Mouse (Mus musculus): ENCODE results near the gene Nxnl1. TPM values are rescaled to one million over a fixed set of nuclear protein-coding genes. Genes with fewer than 3 reads are reported as not detected.

Gene Nxnl1
- total and polyA plus RNA-seq, 3 experiments: 0.04 TPM; not detected in 2

- H3K79me2 ChIP-seq (replicated peaks; ENCODE audit: control insufficient read depth, extremely low read depth, insufficient read depth, poor library complexity, severe bottlenecking): no peaks in the 10 kb centered on the region
- in situ Hi-C loops (cut with MboI; ENCODE audit: low pct_ligation_motif_present, low pct_unique_long_range_greater_than_20kb, low sequenced_read_pairs) (no loop called here), dilution Hi-C loops (cut with MboI; ENCODE audit: extremely low pct_ligation_motif_present, extremely low pct_unique_long_range_greater_than_20kb, low sequenced_read_pairs) (no loop called here)
- peaks cover 18% of the 10 kb centered on the region for H3K27me3 ChIP-seq (replicated peaks)
- no peak overlapping the region for H3K4me2 ChIP-seq (ENCODE audit: insufficient read depth, low read depth, poor library complexity, severe bottlenecking)
- no peaks in the 10 kb centered on the region for H3K36me3 ChIP-seq (replicated peaks in 1 of 2; ENCODE audit: control insufficient read depth in 1 of 2, insufficient read depth in 1 of 2, low read length in 1 of 2)
- H3K9ac ChIP-seq (ENCODE audit: insufficient read depth, low read depth): no peak overlapping the region
- DNase-seq (ENCODE audit: extremely low read depth): no peak
- H3K9me3 ChIP-seq (replicated peaks; ENCODE audit: low read length): no peaks in the 10 kb centered on the region
- no peak overlapping the region for H3K27ac ChIP-seq (ENCODE audit: insufficient read depth, low read depth)
- H3K4me3 ChIP-seq (replicated peaks in 1 of 3; ENCODE audit: low read depth in 2 of 3, low read length in 2 of 3, poor library complexity in 1 of 3): no peak overlapping the region
- no peak for TF ChIP-seq NELFE (IDR thresholded peaks at IDR 0.05; ENCODE audit: low read depth, low read length)
- TF ChIP-seq CTCF (conservative IDR thresholded peaks at IDR 0.05 in 1 of 2, IDR thresholded peaks at IDR 0.05 in 1 of 2; ENCODE audit: low read depth in 2 of 2, low read length in 2 of 2): peak in 1 of 2 experiments; percentile 12; a peak in 2 of 4 replicates
- H3K4me1 ChIP-seq (ENCODE audit: control insufficient read depth in 1 of 2, insufficient read depth in 2 of 2): peaks cover 3 to 10% of the 10 kb centered on the region in 2 experiments; a peak in 1 of 4 replicates
Measured at GRCm38 (mm10) chr8:71515043-71515442, 51.4 kb downstream of the Nxnl1 start.

- H3K79me2 ChIP-seq (replicated peaks; ENCODE audit: control insufficient read depth, extremely low read depth, insufficient read depth, poor library complexity, severe bottlenecking): no peaks in the 10 kb centered on the region
- no peak overlapping the region for H3K27ac ChIP-seq (ENCODE audit: insufficient read depth, low read depth)
- H3K9me3 ChIP-seq (replicated peaks; ENCODE audit: low read length): no peaks in the 10 kb centered on the region
- peaks cover 0 to 5% of the 10 kb centered on the region in 2 experiments; a peak in 1 of 4 replicates for H3K4me1 ChIP-seq (ENCODE audit: control insufficient read depth in 1 of 2, insufficient read depth in 2 of 2)
- H3K4me2 ChIP-seq (ENCODE audit: insufficient read depth, low read depth, poor library complexity, severe bottlenecking): no peak overlapping the region
- DNase-seq (ENCODE audit: extremely low read depth): no peak
- H3K27me3 ChIP-seq (replicated peaks): peaks cover 34% of the 10 kb centered on the region
- no peaks in the 10 kb centered on the region for H3K36me3 ChIP-seq (replicated peaks in 1 of 2; ENCODE audit: control insufficient read depth in 1 of 2, insufficient read depth in 1 of 2, low read length in 1 of 2)
- H3K4me3 ChIP-seq (replicated peaks in 1 of 3; ENCODE audit: low read depth in 2 of 3, low read length in 2 of 3, poor library complexity in 1 of 3): no peak overlapping the region
- in situ Hi-C loops (cut with MboI; ENCODE audit: low pct_ligation_motif_present, low pct_unique_long_range_greater_than_20kb, low sequenced_read_pairs): no loop called here
- no peak overlapping the region for H3K9ac ChIP-seq (ENCODE audit: insufficient read depth, low read depth)
- dilution Hi-C loops (cut with MboI; ENCODE audit: extremely low pct_ligation_motif_present, extremely low pct_unique_long_range_greater_than_20kb, low sequenced_read_pairs): no loop called here
- TF ChIP-seq USF2 (conservative IDR thresholded peaks at IDR 0.05; ENCODE audit: low read depth, low read length) (no peak), NELFE (IDR thresholded peaks at IDR 0.05; ENCODE audit: low read depth, low read length) (no peak), RAD21 (IDR thresholded peaks at IDR 0.05; ENCODE audit: low read depth, low read length) (peak; percentile 6; the same call in 1 of the 2 replicates), ZC3H11A (IDR thresholded peaks at IDR 0.05; ENCODE audit: low read depth, low read length) (no peak), UBTF (IDR thresholded peaks at IDR 0.05; ENCODE audit: low read depth, low read length) (no peak), MEF2A (IDR thresholded peaks at IDR 0.05; ENCODE audit: borderline replicate concordance, low read depth, low read length) (no peak), ZMIZ1 (IDR thresholded peaks at IDR 0.05; ENCODE audit: low read depth, low read length) (no peak), IRF4 (IDR thresholded peaks at IDR 0.05; ENCODE audit: low read depth, low read length) (no peak), JUN (IDR thresholded peaks at IDR 0.05; ENCODE audit: insufficient read depth, low read depth, low read length) (no peak), TCF12 (IDR thresholded peaks at IDR 0.05; ENCODE audit: low read depth, low read length) (no peak), ZNF384 (IDR thresholded peaks at IDR 0.05; ENCODE audit: low read depth, low read length) (peak; percentile 77), MYC (IDR thresholded peaks at IDR 0.05; ENCODE audit: low read depth, low read length) (0 out of 2 replicates have a peak, but pooled peaks have one; percentile 47), MAZ (IDR thresholded peaks at IDR 0.05; ENCODE audit: low read depth, low read length) (no peak), ZKSCAN1 (IDR thresholded peaks at IDR 0.05; ENCODE audit: borderline replicate concordance, low read depth, low read length) (no peak), CHD2 (IDR thresholded peaks at IDR 0.05; ENCODE audit: low read length) (no peak), ETS1 (conservative IDR thresholded peaks at IDR 0.05; ENCODE audit: low read depth, low read length) (no peak), RCOR1 (conservative IDR thresholded peaks at IDR 0.05; ENCODE audit: low read depth, low read length) (no peak), NRF1 (IDR thresholded peaks at IDR 0.05; ENCODE audit: low read depth, low read length) (no peak), KAT2A (IDR thresholded peaks at IDR 0.05; ENCODE audit: insufficient replicate concordance, low read length) (no peak), JUND (conservative IDR thresholded peaks at IDR 0.05; ENCODE audit: low read depth, low read length) (no peak), ELF1 (IDR thresholded peaks at IDR 0.05; ENCODE audit: low read depth, low read length) (no peak), SMC3 (IDR thresholded peaks at IDR 0.05; ENCODE audit: low read depth, low read length) (peak; percentile 22), MXI1 (IDR thresholded peaks at IDR 0.05; ENCODE audit: low read depth, low read length) (no peak), POLR2AphosphoS2 (IDR thresholded peaks at IDR 0.05; ENCODE audit: low read depth, low read length) (no peak), GABPA (IDR thresholded peaks at IDR 0.05; ENCODE audit: insufficient replicate concordance, low read depth, low read length) (no peak), BHLHE40 (IDR thresholded peaks at IDR 0.05; ENCODE audit: low read depth, low read length) (no peak), PAX5 (IDR thresholded peaks at IDR 0.05; ENCODE audit: low read length) (no peak), SIN3A (IDR thresholded peaks at IDR 0.05; ENCODE audit: low read length) (no peak), HCFC1 (IDR thresholded peaks at IDR 0.05; ENCODE audit: low read depth, low read length) (no peak), EP300 (IDR thresholded peaks at IDR 0.05; ENCODE audit: low read length) (no peak), CTCF (conservative IDR thresholded peaks at IDR 0.05 in 1 of 2, IDR thresholded peaks at IDR 0.05 in 1 of 2; ENCODE audit: low read depth in 2 of 2, low read length in 2 of 2) (peak in 1 of 2 experiments; percentile 65; a peak in 2 of 4 replicates)
Measured at GRCm38 (mm10) chr8:71513018-71513754, 53.2 kb downstream of the Nxnl1 start.
